Mouse (Mus musculus) heart, embryonic 13.5 days (tissue): Measurements from ENCODE around the gene Rnf126. TPM values are rescaled to one million over a fixed set of nuclear protein-coding genes. Genes with fewer than 3 reads are reported as not detected.

ENCODE experiments used
- ATAC-seq: fragments of 200-750 bp; cut with Nextera tagmentation; 2 replicates; pipeline ENCODE4 v1.8.0; 2017; ENCODE audit warnings: moderate TSS enrichment; ENCODE audit not compliant: insufficient number of reproducible peaks, low FRiP score, low TSS enrichment; ENCODE audit errors: extremely low read depth
- H3K27ac ChIP-seq: fragments of 300-500 bp; sonication (generic); replicated peaks from 2 replicates; pipeline ENCODE4 v1.5.1; 2015; ENCODE audit warnings: moderate library complexity, mild to moderate bottlenecking, inconsistent platforms
- H3K27me3 ChIP-seq: fragments of 300-500 bp; sonication (generic); replicated peaks from 2 replicates; pipeline ENCODE4 v1.6.1; 2015; ENCODE audit warnings: mild to moderate bottlenecking, inconsistent platforms
- H3K36me3 ChIP-seq: fragments of 300-500 bp; sonication (generic); 2 replicates; pipeline ENCODE4 v1.6.1; 2015; ENCODE audit warnings: mild to moderate bottlenecking, inconsistent platforms
- H3K4me1 ChIP-seq: fragments of 300-500 bp; sonication (generic); 2 replicates; pipeline ENCODE4 v1.6.1; 2015; ENCODE audit warnings: inconsistent platforms
- H3K4me2 ChIP-seq: fragments of 300-500 bp; sonication (generic); 2 replicates; pipeline ENCODE4 v1.6.1; 2015; ENCODE audit warnings: inconsistent platforms, mild to moderate bottlenecking, moderate library complexity
- H3K4me3 ChIP-seq: fragments of 300-500 bp; sonication (generic); 2 replicates; pipeline ENCODE4 v1.5.1; 2015; ENCODE audit warnings: moderate library complexity, mild to moderate bottlenecking, inconsistent platforms
- H3K9ac ChIP-seq: fragments of 300-500 bp; sonication (generic); 2 replicates; pipeline ENCODE4 v1.6.1; 2015; ENCODE audit warnings: inconsistent platforms, mild to moderate bottlenecking, moderate library complexity
- H3K9me3 ChIP-seq: fragments of 300-500 bp; sonication (generic); 2 replicates; pipeline ENCODE4 v1.6.1; 2016; ENCODE audit warnings: inconsistent platforms
- WGBS: fragments of 180-500 bp; shearing (Covaris S2); methylation state at CpG from one replicate; pipeline ENCODE4 v1.1.7; 2015; ENCODE audit warnings: mixed read lengths; 5-methylcytosine and 5-hydroxymethylcytosine counted together
- polyA plus RNA-seq: library from polyadenylated mRNA; unstranded; fragments of >200 nt; fragmentation: Nextera tagmentation; extraction: Ambion mirVana; gene quantifications from 2 replicates; pipeline ENCODE4 v1.2.1, GENCODE M21; 2015

The Rnf126 gene
- polyA plus RNA-seq, 1 experiment from 2014 or later, result 61.4 TPM

DNA sequence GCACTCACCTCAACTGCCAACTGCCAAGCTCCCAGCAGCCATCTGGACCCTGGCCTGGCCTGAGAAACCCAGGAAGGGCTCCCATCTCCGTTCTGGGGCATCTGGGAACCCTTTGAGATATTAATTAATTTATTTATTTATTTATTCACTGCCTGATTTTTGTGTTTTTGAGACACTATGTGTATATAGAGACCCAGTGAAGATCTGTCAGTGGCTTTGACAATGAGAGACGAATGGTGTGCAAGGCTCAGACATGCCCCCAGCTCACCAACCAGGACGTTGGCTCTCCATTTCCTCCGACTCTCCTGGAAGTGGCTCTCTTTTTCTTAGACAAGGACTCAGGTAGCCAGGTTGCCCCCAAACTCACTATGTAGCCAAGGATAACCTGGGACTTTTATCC lies 24.1 kb upstream of the Rnf126 start, which contains the start of gene Prss57:
Gene Prss57, minus strand, starts transcription at position 101 of the 400 bp plus-strand sequence.
- ATAC-seq, result no peak
- WGBS, result 72% methylated on average over 4 of the region's 4 CpGs

DNA sequence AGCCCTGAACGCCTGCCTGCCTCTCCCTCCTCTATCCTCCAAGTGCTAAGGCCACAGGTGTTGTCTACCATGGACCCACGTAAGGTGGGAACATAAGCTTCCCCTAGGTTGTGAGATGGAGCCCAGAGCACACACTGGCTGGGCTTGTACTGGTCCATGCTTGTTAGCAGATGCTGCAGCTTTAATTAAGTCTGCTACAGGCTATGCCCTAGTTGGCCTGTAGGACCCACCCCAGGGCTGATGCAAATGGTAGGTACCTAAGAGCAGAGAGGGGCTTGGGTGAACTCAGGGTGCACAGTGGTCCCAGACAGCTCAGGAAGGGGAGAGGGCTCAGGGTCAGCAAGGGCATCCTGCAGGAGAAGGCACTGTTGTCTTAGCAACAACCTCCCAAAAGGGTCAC lies 22.8 kb upstream of the Rnf126 start:
- Histone ChIP-seq H3K9me3 (no peaks in the 10 kb centered on the region), H3K4me2 (no peak overlapping the region), H3K9ac (0 out of 2 replicates have a peak overlapping the region, but pooled peaks have one; percentile 30), H3K27me3 (peaks cover 17% of the 10 kb centered on the region), H3K4me1 (peaks cover 7% of the 10 kb centered on the region), H3K36me3 (no peaks in the 10 kb centered on the region), H3K4me3 (no peak overlapping the region), H3K27ac (no peak overlapping the region)
- whole genome bisulfite sequencing, result 54% methylated on average over 2 of the region's 2 CpGs
- no peak for ATAC-seq

More for the DNA sequence above, 24.1 kb upstream of the Rnf126 start, which contains the start of gene Prss57:
- Histone ChIP-seq H3K4me3 (no peak within 1 kb of the TSS), H3K4me2 (no peak within 1 kb of the TSS), H3K9me3 (no peaks in the 10 kb centered on the region), H3K27ac (no peak within 1 kb of the TSS), H3K4me1 (peaks cover 14% of the 10 kb centered on the region), H3K9ac (no peak within 1 kb of the TSS), H3K36me3 (no peaks in the 10 kb centered on the region), H3K27me3 (peaks cover 10% of the 10 kb centered on the region; the same call in 1 of the 2 replicates)

DNA sequence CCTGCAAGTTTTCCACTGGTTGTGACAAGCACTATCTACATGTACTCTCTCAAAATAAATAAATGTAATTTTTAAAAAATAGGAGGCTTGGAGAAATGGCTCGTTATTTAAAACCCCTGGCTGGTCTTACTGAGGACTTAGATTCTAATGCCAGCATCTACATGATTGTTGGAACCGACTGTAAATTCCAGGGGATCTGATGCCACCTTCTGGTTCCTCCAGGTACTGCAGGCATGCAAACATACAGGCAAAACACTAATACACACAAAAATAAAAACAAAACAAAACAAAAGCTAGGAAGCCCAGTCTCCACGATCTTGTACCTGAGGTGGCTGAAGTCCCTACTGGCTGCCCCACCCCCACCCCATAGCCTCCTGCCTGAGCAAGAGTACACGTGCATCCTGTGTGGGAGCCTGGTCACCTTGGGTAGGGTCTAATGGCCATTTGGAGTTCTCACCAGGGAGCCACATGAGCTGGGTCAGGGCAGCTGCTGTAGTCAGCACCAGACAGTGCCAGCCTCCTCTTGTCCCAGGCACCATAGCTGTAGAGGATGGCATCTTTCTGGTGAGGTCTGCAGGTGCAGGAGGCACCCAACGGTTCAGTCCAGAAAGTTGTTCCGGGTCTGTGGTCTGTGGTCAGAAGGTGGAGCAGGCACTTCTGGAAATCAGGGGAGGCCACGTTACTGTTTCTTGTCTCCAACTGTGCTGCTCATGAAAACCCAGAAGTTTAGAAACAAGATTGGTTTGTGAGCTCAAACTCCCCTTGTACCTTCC lies 21.8 kb upstream of the Rnf126 start:
- WGBS, result 32% methylated on average over 7 of the region's 7 CpGs
- Histone ChIP-seq H3K4me2 (no peak overlapping the region), H3K27ac (no peak overlapping the region), H3K4me3 (no peak overlapping the region), H3K27me3 (peaks cover 25% of the 10 kb centered on the region), H3K36me3 (no peaks in the 10 kb centered on the region), H3K4me1 (no peaks in the 10 kb centered on the region), H3K9ac (no peak overlapping the region), H3K9me3 (no peaks in the 10 kb centered on the region)
- ATAC-seq, result no peak

DNA sequence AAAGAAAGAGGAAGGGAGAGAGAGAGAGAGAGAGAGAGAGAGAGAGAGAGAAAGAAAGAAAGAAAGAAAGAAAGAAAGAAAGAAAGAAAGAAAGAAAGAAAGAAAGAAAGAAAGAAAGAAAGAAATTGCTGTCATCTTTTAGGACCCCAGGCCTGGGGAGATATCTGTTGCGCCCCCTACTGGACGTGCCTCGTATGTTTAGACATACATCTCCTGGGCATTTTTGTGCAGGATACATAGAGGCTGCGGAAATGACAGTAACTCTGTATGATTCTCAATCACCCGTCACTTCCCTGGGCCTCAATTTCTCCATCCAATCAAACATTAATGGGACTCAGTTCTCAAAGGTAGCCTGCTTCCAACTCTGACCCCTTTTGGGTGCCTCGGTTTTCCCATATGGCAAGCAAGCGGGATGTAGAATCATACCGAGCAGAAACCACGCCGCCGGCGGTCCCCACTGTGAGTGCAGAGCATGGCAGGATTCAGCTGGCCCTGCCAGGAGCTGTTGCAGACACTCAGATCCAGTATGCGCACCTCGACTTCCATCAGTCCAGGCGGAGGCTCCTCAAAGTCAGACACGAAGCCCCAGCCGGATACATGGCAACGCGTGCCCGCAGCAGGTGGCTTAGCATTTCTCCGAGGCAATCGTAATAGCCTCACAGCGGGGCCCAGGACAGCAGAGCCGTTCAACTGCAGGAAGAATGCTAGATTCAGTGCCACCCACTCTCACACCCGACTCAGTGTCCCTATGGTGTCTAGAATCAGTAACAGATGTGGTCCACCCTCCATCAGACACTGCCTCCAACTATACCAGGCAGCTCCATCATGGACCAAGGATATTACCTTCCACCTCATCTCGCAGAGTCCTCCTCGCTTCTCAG lies 17.4 kb upstream of the Rnf126 start:
- 38% methylated on average over 27 of the region's 27 CpGs for WGBS
- peaks cover 51% of the 10 kb centered on the region for H3K27me3 ChIP-seq

DNA sequence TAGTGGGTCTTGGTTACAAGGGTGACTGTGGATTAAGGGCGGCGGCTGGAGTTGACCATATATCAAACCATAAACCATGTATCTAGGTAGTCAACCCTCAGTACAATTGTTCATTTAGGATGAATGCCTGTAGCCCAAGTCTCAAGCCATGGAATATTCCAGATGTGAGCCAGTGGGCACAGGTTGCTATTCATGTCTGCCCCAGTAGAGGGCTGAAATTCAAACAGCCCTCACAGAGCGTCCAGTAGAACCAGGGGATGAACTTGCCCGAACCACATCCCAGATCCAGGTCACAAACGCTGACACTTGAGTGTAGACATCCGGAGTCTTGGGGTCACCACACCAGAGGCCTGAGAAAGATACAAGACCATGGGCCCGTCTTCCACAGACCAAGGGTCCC lies 16.3 kb upstream of the Rnf126 start:
- peaks cover 62% of the 10 kb centered on the region for H3K27me3 ChIP-seq
- no peak for ATAC-seq

More for the DNA sequence above, 17.4 kb upstream of the Rnf126 start:
- no peak overlapping the region for H3K9ac ChIP-seq
- no peaks in the 10 kb centered on the region for H3K9me3 ChIP-seq
- H3K27ac ChIP-seq, result no peak overlapping the region
- H3K4me2 ChIP-seq, result no peak overlapping the region
- no peak for ATAC-seq
- H3K36me3 ChIP-seq, result no peaks in the 10 kb centered on the region
- H3K4me3 ChIP-seq, result no peak overlapping the region
- peaks cover 17% of the 10 kb centered on the region for H3K4me1 ChIP-seq

DNA sequence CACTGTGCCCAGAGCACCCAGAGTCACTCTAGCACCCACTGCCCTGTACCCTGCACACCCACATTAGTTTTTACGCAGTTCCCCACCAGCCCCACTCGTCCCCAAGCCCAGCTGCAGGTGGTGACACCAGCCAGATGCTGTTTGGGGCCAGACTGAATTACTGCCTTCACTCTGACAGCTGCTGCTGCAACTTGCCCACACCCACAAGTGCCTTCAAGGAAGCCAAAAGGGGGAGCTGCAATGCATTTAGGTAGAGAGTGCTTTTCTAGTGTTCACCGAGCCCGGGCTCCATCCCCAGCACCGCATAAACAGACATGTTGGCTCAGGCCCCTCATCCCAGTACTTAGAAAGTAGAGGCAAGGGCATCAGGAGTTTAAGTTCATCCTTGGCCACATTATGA lies 15.2 kb upstream of the Rnf126 start:
- no peaks in the 10 kb centered on the region for H3K9me3 ChIP-seq
- H3K9ac ChIP-seq, result no peak overlapping the region
- WGBS, result 67% methylated on average over 5 of the region's 5 CpGs
- no peak overlapping the region for H3K4me3 ChIP-seq
- no peaks in the 10 kb centered on the region for H3K36me3 ChIP-seq
- H3K4me1 ChIP-seq, result peaks cover 36% of the 10 kb centered on the region
- no peak overlapping the region for H3K27ac ChIP-seq
- peaks cover 60% of the 10 kb centered on the region for H3K27me3 ChIP-seq
- H3K4me2 ChIP-seq, result no peak overlapping the region
- no peak for ATAC-seq

More for the DNA sequence above, 16.3 kb upstream of the Rnf126 start:
- Histone ChIP-seq H3K4me1 (peaks cover 26% of the 10 kb centered on the region), H3K9me3 (no peaks in the 10 kb centered on the region), H3K27ac (no peak overlapping the region), H3K36me3 (no peaks in the 10 kb centered on the region), H3K4me3 (no peak overlapping the region), H3K9ac (no peak overlapping the region), H3K4me2 (no peak overlapping the region)
- WGBS, result 58% methylated on average over 7 of the region's 7 CpGs

DNA sequence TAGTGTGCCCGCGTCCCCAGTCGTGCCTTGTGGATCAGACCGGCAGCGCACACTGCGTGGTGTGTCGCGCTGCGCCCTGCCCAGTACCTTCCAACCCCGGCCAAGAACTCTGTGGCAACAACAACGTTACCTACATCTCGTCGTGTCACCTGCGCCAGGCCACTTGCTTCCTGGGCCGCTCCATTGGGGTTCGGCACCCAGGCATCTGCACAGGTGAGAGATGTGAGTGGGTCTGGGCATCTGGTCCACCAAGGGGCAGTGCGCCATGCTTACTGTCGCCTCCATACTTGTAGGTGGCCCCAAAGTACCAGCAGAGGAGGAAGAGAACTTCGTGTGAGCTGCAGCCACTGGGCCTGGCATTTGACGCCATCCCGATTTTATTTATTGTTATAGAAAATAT lies 14.4 kb upstream of the Rnf126 start:
- H3K27ac ChIP-seq, result no peak overlapping the region
- peak overlapping the region; percentile 53 for H3K4me3 ChIP-seq
- ATAC-seq, result no peak
- no peaks in the 10 kb centered on the region for H3K9me3 ChIP-seq
- H3K4me2 ChIP-seq, result peak overlapping the region; percentile 80
- 39% methylated on average over 21 of the region's 21 CpGs for WGBS
- H3K4me1 ChIP-seq, result peaks cover 37% of the 10 kb centered on the region
- no peak overlapping the region for H3K9ac ChIP-seq
- H3K27me3 ChIP-seq, result peaks cover 65% of the 10 kb centered on the region
- no peaks in the 10 kb centered on the region for H3K36me3 ChIP-seq

DNA sequence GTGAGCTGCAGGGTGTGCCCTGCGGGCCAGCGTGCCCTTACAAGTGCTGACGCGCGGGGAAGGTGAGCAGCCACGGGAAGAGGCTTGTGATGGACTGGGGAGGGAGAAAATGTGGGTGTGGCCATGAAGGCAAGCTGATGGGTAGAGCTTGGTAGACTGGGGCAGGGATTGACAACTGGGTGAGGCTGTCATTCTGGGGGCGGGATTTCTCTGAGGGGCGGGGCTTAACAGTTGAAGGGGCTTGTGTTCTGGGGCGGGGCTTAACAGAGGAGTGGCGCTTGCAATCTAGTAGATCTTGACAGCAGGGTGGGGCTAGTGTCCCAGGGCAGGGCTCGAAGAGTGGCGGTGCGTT lies 13.9 kb upstream of the Rnf126 start:
- Histone ChIP-seq H3K4me1 (peaks cover 37% of the 10 kb centered on the region), H3K4me2 (peak overlapping the region; percentile 80), H3K36me3 (no peaks in the 10 kb centered on the region), H3K9me3 (no peaks in the 10 kb centered on the region), H3K9ac (peak overlapping the region; percentile 67; the same call in 1 of the 2 replicates), H3K4me3 (peak overlapping the region; percentile 53), H3K27ac (0 out of 2 replicates have a peak overlapping the region, but pooled peaks have one; percentile 13), H3K27me3 (peaks cover 67% of the 10 kb centered on the region)
- 2% methylated on average over 13 of the region's 13 CpGs for WGBS
- ATAC-seq, result peak; percentile 35; the same call in 1 of the 2 replicates

DNA sequence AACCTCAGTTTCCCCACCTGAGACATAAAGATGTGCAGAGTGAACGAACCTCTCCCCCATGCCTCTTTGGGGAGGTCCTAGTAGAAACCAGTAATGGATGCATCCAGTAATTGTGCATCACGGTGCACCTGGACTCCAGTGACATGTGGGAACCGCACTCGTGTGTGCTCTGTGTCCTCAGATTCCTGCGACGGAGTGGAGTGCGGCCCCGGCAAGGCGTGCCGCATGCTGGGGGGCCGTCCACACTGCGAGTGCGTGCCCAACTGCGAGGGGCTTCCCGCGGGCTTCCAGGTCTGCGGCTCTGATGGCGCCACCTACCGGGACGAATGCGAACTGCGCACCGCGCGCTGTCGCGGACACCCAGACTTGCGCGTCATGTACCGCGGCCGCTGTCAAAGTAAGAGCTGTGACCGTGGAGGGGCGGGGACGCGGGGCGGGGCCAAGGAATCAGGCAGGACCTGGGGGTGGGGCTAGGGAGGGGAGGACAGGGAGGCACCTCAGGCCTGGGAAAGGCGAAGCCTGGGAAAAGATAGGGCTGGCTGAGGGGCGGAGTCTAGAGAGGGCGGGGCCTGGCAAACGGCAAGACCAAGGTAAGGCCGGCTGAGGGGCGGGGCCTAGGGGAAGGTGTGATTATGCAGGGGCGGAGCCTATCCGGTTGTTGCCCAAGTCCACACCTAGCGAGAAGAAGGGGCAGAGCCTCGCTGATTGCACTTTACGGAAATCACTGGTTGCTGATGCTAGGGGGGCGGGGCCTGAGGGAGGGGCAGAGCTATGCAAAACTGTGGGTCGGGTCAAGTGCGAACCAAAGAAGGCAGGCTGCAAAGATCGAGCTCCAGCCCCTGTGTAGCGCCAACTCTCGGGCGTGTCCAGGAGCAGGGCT lies 13.3 kb upstream of the Rnf126 start:
- WGBS, result 2% methylated on average over 55 of the region's 55 CpGs
- peak; percentile 81 for ATAC-seq
- Histone ChIP-seq H3K27ac (0 out of 2 replicates have a peak overlapping the region, but pooled peaks have one; percentile 13), H3K9ac (peak overlapping the region; percentile 67; the same call in 1 of the 2 replicates), H3K4me1 (peaks cover 37% of the 10 kb centered on the region), H3K9me3 (0 out of 2 replicates have a peak, but pooled peaks cover 4% of the 10 kb centered on the region), H3K36me3 (no peaks in the 10 kb centered on the region), H3K27me3 (peaks cover 65% of the 10 kb centered on the region), H3K4me3 (peak overlapping the region; percentile 53), H3K4me2 (peak overlapping the region; percentile 80)

DNA sequence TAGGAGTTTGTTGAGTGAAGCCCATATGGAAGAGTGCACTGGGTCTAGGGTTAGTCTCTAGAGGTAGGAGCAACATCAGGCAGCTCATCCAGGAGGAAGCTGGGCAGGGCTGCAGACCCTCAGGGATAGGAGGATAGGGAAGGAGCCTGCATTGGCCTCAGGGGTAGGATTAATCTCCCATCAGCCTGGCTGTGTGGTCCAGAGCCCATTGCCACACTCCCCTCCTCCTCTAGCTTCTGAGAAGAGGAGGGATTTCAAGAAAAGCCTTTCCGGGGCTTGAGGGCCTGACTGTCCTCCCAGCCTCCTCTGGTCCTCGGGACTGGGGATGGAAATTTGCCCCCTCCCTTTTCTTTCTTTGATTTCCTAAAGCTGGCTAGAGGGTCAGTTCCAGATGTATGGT lies 12.4 kb upstream of the Rnf126 start:
- Histone ChIP-seq H3K9ac (peak overlapping the region; percentile 83; the same call in 1 of the 2 replicates), H3K4me2 (no peak overlapping the region), H3K27me3 (peaks cover 56% of the 10 kb centered on the region), H3K4me1 (peaks cover 37% of the 10 kb centered on the region), H3K4me3 (no peak overlapping the region), H3K27ac (peak overlapping the region; percentile 80; the same call in 1 of the 2 replicates), H3K9me3 (0 out of 2 replicates have a peak, but pooled peaks cover 6% of the 10 kb centered on the region), H3K36me3 (no peaks in the 10 kb centered on the region)
- 22% methylated on average over 2 of the region's 2 CpGs for WGBS
- ATAC-seq, result no peak
